ENCODE assay signal across 22 mouse cellular contexts in genomic region chr19:4491080-4491695, GRCm38 (mm10). TPM values are rescaled to one million over a fixed set of nuclear protein-coding genes. Genes with fewer than 3 reads are reported as not detected.
A peak's percentile ranks its signal among the peaks of the same experiment; 100 is the strongest.
DNase-seq lines count a peak whose midpoint lies in the region; ATAC-seq and TF ChIP-seq lines count a peak whose summit lies in the region.
"Had no signal": no experiment of that assay in that cellular context is flagged by ENCODE, and none has a peak within 500 bp of the region (broad histone marks: within the 10 kb centered on the region; RNA-seq: fewer than 3 reads in every experiment).

No protein-coding gene starts in this region.

- no peak overlapping the region for H3K9ac ChIP-seq in kidney, postnatal 0 days (ENCODE audit: low read depth, low read length)
- H3K9ac ChIP-seq: forebrain, embryonic 13.5 days; heart, embryonic 13.5 days; hindbrain, embryonic 15.5 days; limb, embryonic 15.5 days; neural tube, embryonic 13.5 days; stomach, embryonic 15.5 days had no signal

- no peaks in the 10 kb centered on the region for H3K27me3 ChIP-seq in heart, embryonic 10.5 days (ENCODE audit: insufficient read depth, poor library complexity, severe bottlenecking)
- H3K27me3 ChIP-seq in kidney, postnatal 0 days (ENCODE audit: insufficient read depth, low read length): no peaks in the 10 kb centered on the region
- H3K27me3 ChIP-seq in embryonic facial prominence, embryonic 10.5 days (replicated peaks; ENCODE audit: low read depth, poor library complexity, severe bottlenecking): no peaks in the 10 kb centered on the region
- H3K27me3 ChIP-seq: forebrain, embryonic 13.5 days; heart, embryonic 13.5 days; hindbrain, embryonic 15.5 days; limb, embryonic 15.5 days; neural tube, embryonic 13.5 days; stomach, embryonic 15.5 days had no signal

- H3K36me3 ChIP-seq in heart, embryonic 10.5 days: no peaks in the 10 kb centered on the region
- H3K36me3 ChIP-seq in kidney, postnatal 0 days (ENCODE audit: insufficient read depth, low read length): no peaks in the 10 kb centered on the region
- H3K36me3 ChIP-seq in embryonic facial prominence, embryonic 10.5 days (replicated peaks): no peaks in the 10 kb centered on the region
- H3K36me3 ChIP-seq: heart, embryonic 13.5 days; hindbrain, embryonic 15.5 days; limb, embryonic 15.5 days; neural tube, embryonic 13.5 days; stomach, embryonic 15.5 days had no signal

- intact Hi-C loops in gastrocnemius, postnatal 14 days (cut with DNase I; ENCODE audit: low total_unique reads): no loop called here

- no peak overlapping the region for H3K4me3 ChIP-seq in heart, embryonic 10.5 days
- no peak overlapping the region for H3K4me3 ChIP-seq in kidney, postnatal 0 days (replicated peaks; ENCODE audit: low read depth, low read length)
- no peak overlapping the region for H3K4me3 ChIP-seq in embryonic facial prominence, embryonic 10.5 days
- H3K4me3 ChIP-seq: forebrain, embryonic 13.5 days; heart, embryonic 13.5 days; hindbrain, embryonic 15.5 days; limb, embryonic 15.5 days; neural tube, embryonic 13.5 days; stomach, embryonic 15.5 days had no signal

- H3K9me3 ChIP-seq in heart, embryonic 10.5 days: no peaks in the 10 kb centered on the region
- no peaks in the 10 kb centered on the region for H3K9me3 ChIP-seq in kidney, postnatal 0 days (replicated peaks; ENCODE audit: low read length)
- H3K9me3 ChIP-seq in embryonic facial prominence, embryonic 10.5 days: no peaks in the 10 kb centered on the region
- H3K9me3 ChIP-seq: forebrain, embryonic 13.5 days; heart, embryonic 13.5 days; hindbrain, embryonic 15.5 days; limb, embryonic 15.5 days; neural tube, embryonic 13.5 days; stomach, embryonic 15.5 days had no signal

- no peak for DNase-seq in heart, embryonic 10.5 days (ENCODE audit: low spot score)
- no peak for DNase-seq in heart, adult 8-10 months (ENCODE audit: low spot score)
- no peak for DNase-seq in kidney, postnatal 0 days (ENCODE audit: low spot score)
- no peak for DNase-seq in kidney, adult 11 months
- DNase-seq in adrenal gland, postnatal 14 days: peak; percentile 58
- peak; percentile 15 for DNase-seq in embryonic facial prominence, embryonic 10.5 days (ENCODE audit: low spot score)
- no peak for DNase-seq in testis, postnatal 14 days (ENCODE audit: low spot score)
- no peak for DNase-seq in gastrocnemius, postnatal 14 days
- DNase-seq: kidney, adult 8-10 months; lung, adult 18-20 months; spleen, adult 18-20 months had no signal

- ATAC-seq in kidney, postnatal 0 days (replicated peaks; ENCODE audit: low FRiP score, low read depth): no peak
- ATAC-seq: forebrain, embryonic 13.5 days had no signal

- H3K27ac ChIP-seq in heart, embryonic 10.5 days: peak overlapping the region; percentile 11; the same call in 1 of the 2 replicates
- H3K27ac ChIP-seq in kidney, postnatal 0 days: no peak overlapping the region
- H3K27ac ChIP-seq in embryonic facial prominence, embryonic 10.5 days (replicated peaks): no peak overlapping the region; the same call in 1 of the 2 replicates
- H3K27ac ChIP-seq: forebrain, embryonic 13.5 days; heart, embryonic 13.5 days; hindbrain, embryonic 15.5 days; limb, embryonic 15.5 days; neural tube, embryonic 13.5 days; stomach, embryonic 15.5 days had no signal

- H3K4me1 ChIP-seq in heart, embryonic 10.5 days: peaks cover 11% of the 10 kb centered on the region; the same call in 1 of the 2 replicates
- H3K4me1 ChIP-seq in kidney, postnatal 0 days (replicated peaks; ENCODE audit: insufficient read depth, low read length): no peaks in the 10 kb centered on the region
- peaks cover 21% of the 10 kb centered on the region for H3K4me1 ChIP-seq in embryonic facial prominence, embryonic 10.5 days
- H3K4me1 ChIP-seq: forebrain, embryonic 13.5 days had no signal

- peak; percentile 48; the same call in 1 of the 2 replicates for TF ChIP-seq CTCF in kidney, postnatal 0 days (IDR thresholded peaks at IDR 0.05; ENCODE audit: low read depth)

- H3K4me2 ChIP-seq in kidney, postnatal 0 days (ENCODE audit: low read length): no peak overlapping the region
- H3K4me2 ChIP-seq: forebrain, embryonic 13.5 days; heart, embryonic 13.5 days; hindbrain, embryonic 15.5 days; limb, embryonic 15.5 days; neural tube, embryonic 13.5 days; stomach, embryonic 15.5 days had no signal

- 67% methylated on average over 10 of the region's 10 CpGs for WGBS in heart, embryonic 10.5 days
- 55% methylated on average over 10 of the region's 10 CpGs for WGBS in kidney, postnatal 0 days
- 68% methylated on average over 10 of the region's 10 CpGs for WGBS in embryonic facial prominence, embryonic 10.5 days

RNA-seq across cellular contexts. Expression of gene 2010003K11Rik, which starts 7.2 kb away (rescaled TPM):
- polyA plus RNA-seq in heart, embryonic 10.5 days (2016; fragmentation: Nextera tagmentation; extraction: Ambion mirVana): not detected in 2 replicates
- total RNA-seq in heart, adult 8-10 months (2022): not detected
- 0.57 and 0.61 TPM in 2 replicates for polyA plus RNA-seq in kidney, postnatal 0 days (2015; fragmentation: Nextera tagmentation; extraction: Ambion mirVana)
- total RNA-seq in adrenal gland, postnatal 14 days (2021): 23.0 and 25.2 TPM in 2 replicates
- polyA plus RNA-seq in embryonic facial prominence, embryonic 10.5 days (2016; fragmentation: Nextera tagmentation; extraction: Ambion mirVana): not detected in 2 replicates
- total RNA-seq in gastrocnemius, postnatal 14 days (2021): not detected
- total RNA-seq: layer of hippocampus, postnatal 14 days; left cerebral cortex, postnatal 14 days; megakaryocyte, adult 5-6 weeks; monocyte, adult 5-6 weeks had no signal
- polyA plus RNA-seq: C2C12; forebrain, embryonic 13.5 days; heart, embryonic 13.5 days; hindbrain, embryonic 15.5 days; limb, embryonic 15.5 days; neural tube, embryonic 13.5 days had no signal

RNA-seq across cellular contexts. Expression of gene Syt12, which starts 13.9 kb away (rescaled TPM):
- 0.89 and 0.97 TPM in 2 replicates for polyA plus RNA-seq in heart, embryonic 10.5 days (2016; fragmentation: Nextera tagmentation; extraction: Ambion mirVana)
- total RNA-seq in heart, adult 8-10 months (2022): 10 to 100 TPM in 1 of 4 experiments, 1 to 10 TPM in 3; 4.2 to 13.5 (median 6.1) TPM
- 1.5 and 1.8 TPM in 2 replicates for polyA plus RNA-seq in kidney, postnatal 0 days (2015; fragmentation: Nextera tagmentation; extraction: Ambion mirVana)
- 35.0 and 41.1 TPM in 2 replicates for total RNA-seq in adrenal gland, postnatal 14 days (2021)
- 2.6 and 2.8 TPM in 2 replicates for polyA plus RNA-seq in embryonic facial prominence, embryonic 10.5 days (2016; fragmentation: Nextera tagmentation; extraction: Ambion mirVana)
- 1 to 10 TPM; 2.1 to 5.4 TPM for total RNA-seq in gastrocnemius, postnatal 14 days (2021)
- total RNA-seq: megakaryocyte, adult 5-6 weeks; monocyte, adult 5-6 weeks had no signal

RNA-seq across cellular contexts. Expression of gene Pcx, which starts 19.1 kb away (rescaled TPM):
- polyA plus RNA-seq in heart, embryonic 10.5 days (2016; fragmentation: Nextera tagmentation; extraction: Ambion mirVana): 21.4 and 25.3 TPM in 2 replicates
- 10 to 100 TPM; 38.8 to 58.2 (median 43.9) TPM for total RNA-seq in heart, adult 8-10 months (2022)
- polyA plus RNA-seq in kidney, postnatal 0 days (2015; fragmentation: Nextera tagmentation; extraction: Ambion mirVana): 57.6 and 66.9 TPM in 2 replicates
- total RNA-seq in adrenal gland, postnatal 14 days (2021): 351 and 352 TPM in 2 replicates
- 24.1 and 26.8 TPM in 2 replicates for polyA plus RNA-seq in embryonic facial prominence, embryonic 10.5 days (2016; fragmentation: Nextera tagmentation; extraction: Ambion mirVana)
- total RNA-seq in gastrocnemius, postnatal 14 days (2021): 10 to 100 TPM; 16.1 to 17.4 TPM
- total RNA-seq: monocyte, adult 5-6 weeks had no signal

RNA-seq across cellular contexts. Expression of gene Rhod, which starts 52.0 kb away (rescaled TPM):
- polyA plus RNA-seq in heart, embryonic 10.5 days (2016; fragmentation: Nextera tagmentation; extraction: Ambion mirVana): 24.3 and 28.9 TPM in 2 replicates
- 1 to 10 TPM; 5.1 to 6.7 (median 5.8) TPM for total RNA-seq in heart, adult 8-10 months (2022)
- 49.3 and 49.7 TPM in 2 replicates for polyA plus RNA-seq in kidney, postnatal 0 days (2015; fragmentation: Nextera tagmentation; extraction: Ambion mirVana)
- 14.1 and 17.3 TPM in 2 replicates for total RNA-seq in adrenal gland, postnatal 14 days (2021)
- polyA plus RNA-seq in embryonic facial prominence, embryonic 10.5 days (2016; fragmentation: Nextera tagmentation; extraction: Ambion mirVana): 31.5 and 31.8 TPM in 2 replicates
- total RNA-seq in gastrocnemius, postnatal 14 days (2021): 1 to 10 TPM; 1.0 to 2.0 TPM
- total RNA-seq: megakaryocyte, adult 5-6 weeks; monocyte, adult 5-6 weeks had no signal

Comparison
In these comparisons a context has a peak if more than half of its experiments do, and no peak if none do; other contexts are left out.
1. DNase-seq: peak in adrenal gland, postnatal 14 days (single experiment) and embryonic facial prominence, embryonic 10.5 days (single experiment); none in heart, embryonic 10.5 days (single experiment), heart, adult 8-10 months (single experiment), kidney, postnatal 0 days (single experiment), kidney, adult 11 months (single experiment), testis, postnatal 14 days (single experiment) and gastrocnemius, postnatal 14 days (single experiment).
2. RNA of gene 2010003K11Rik, which starts 7.2 kb away (total RNA-seq): 23.0 to 25.2 TPM in adrenal gland, postnatal 14 days; not detected in gastrocnemius, postnatal 14 days and not detected in heart, adult 8-10 months; every median in the first group is over 10 times any median in the second.